Mouse (Mus musculus) limb, embryonic 14.5 days (tissue): ENCODE data around the gene Laptm5. TPM values are rescaled to one million over a fixed set of nuclear protein-coding genes. Genes with fewer than 3 reads are reported as not detected.

Experiments
- ATAC-seq: fragments of 200-750 bp; cut with Nextera tagmentation; 2 replicates; pipeline ENCODE4 v1.8.0; 2017; ENCODE audit warnings: low read depth, moderate number of reproducible peaks, moderate TSS enrichment; ENCODE audit not compliant: low FRiP score
- DNase-seq: peaks from one replicate; pipeline ENCODE4 v3.0.0-alpha.2; 2015; ENCODE audit warnings: low spot score
- H3K27ac ChIP-seq: fragments of 300-500 bp; sonication (generic); replicated peaks from 2 replicates; pipeline ENCODE4 v1.5.1; 2014; ENCODE audit warnings: low read depth, mild to moderate bottlenecking, low read length, moderate library complexity, mixed read lengths
- H3K27me3 ChIP-seq: fragments of 300-500 bp; sonication (generic); 2 replicates; pipeline ENCODE4 v1.6.1; 2014; ENCODE audit warnings: low read length, mixed read lengths; ENCODE audit not compliant: control insufficient read depth, insufficient read depth
- H3K36me3 ChIP-seq: fragments of 300-500 bp; sonication (generic); 2 replicates; pipeline ENCODE4 v1.6.1; 2014; ENCODE audit warnings: mild to moderate bottlenecking, low read length, moderate library complexity, mixed read lengths; ENCODE audit not compliant: control insufficient read depth, insufficient read depth
- H3K4me1 ChIP-seq: fragments of 300-500 bp; sonication (generic); 2 replicates; pipeline ENCODE4 v1.6.1; 2014; ENCODE audit warnings: antibody characterized with exemption, low read length, mixed read lengths; ENCODE audit not compliant: control insufficient read depth, insufficient read depth
- H3K4me2 ChIP-seq: fragments of 300-500 bp; sonication (generic); replicated peaks from 2 replicates; pipeline ENCODE4 v1.6.1; 2014; ENCODE audit warnings: low read depth, mild to moderate bottlenecking, low read length, moderate library complexity; ENCODE audit not compliant: severe bottlenecking
- H3K4me3 ChIP-seq: fragments of 300-500 bp; sonication (generic); replicated peaks from 2 replicates; pipeline ENCODE4 v1.5.1; 2014; ENCODE audit warnings: low read length
- H3K9ac ChIP-seq: fragments of 300-500 bp; sonication (generic); 2 replicates; pipeline ENCODE4 v1.6.1; 2014; ENCODE audit warnings: mild to moderate bottlenecking, low read depth, low read length, moderate library complexity; ENCODE audit not compliant: severe bottlenecking
- H3K9me3 ChIP-seq: fragments of 300-500 bp; sonication (generic); 2 replicates; pipeline ENCODE4 v1.6.1; 2016; ENCODE audit warnings: low read length; ENCODE audit not compliant: control insufficient read depth
- POLR2A ChIP-seq: fragments of 200-500 bp; IDR thresholded peaks from 2 replicates; pipeline ENCODE4 v1.8.0; 2012; ENCODE audit warnings: inconsistent platforms, mild to moderate bottlenecking, moderate library complexity, borderline replicate concordance; ENCODE audit not compliant: insufficient read depth, insufficient read length; ENCODE audit errors: extremely low read depth
- WGBS: fragments of 180-500 bp; shearing (Covaris S2); extraction: QIAGEN DNeasy Blood & Tissue Kit; methylation state at CpG from one replicate; pipeline ENCODE4 v1.1.7; 2014; 5-methylcytosine and 5-hydroxymethylcytosine counted together
- polyA plus RNA-seq, 2 experiments: library from polyadenylated mRNA; depleted of rRNA in 1 of 2; stranded (reverse) in 1 of 2; unstranded in 1 of 2; fragments of >200 nt; fragmentation: Nextera tagmentation in 1 of 2; extraction: Ambion mirVana in 1 of 2; gene quantifications; 2 replicates each; pipeline versions ENCODE4 v1.2.1 to v1.2.3; 2012 to 2014

Gene Laptm5
- polyA plus RNA-seq, 2 experiments = 45.5 to 75.8 TPM

DNA sequence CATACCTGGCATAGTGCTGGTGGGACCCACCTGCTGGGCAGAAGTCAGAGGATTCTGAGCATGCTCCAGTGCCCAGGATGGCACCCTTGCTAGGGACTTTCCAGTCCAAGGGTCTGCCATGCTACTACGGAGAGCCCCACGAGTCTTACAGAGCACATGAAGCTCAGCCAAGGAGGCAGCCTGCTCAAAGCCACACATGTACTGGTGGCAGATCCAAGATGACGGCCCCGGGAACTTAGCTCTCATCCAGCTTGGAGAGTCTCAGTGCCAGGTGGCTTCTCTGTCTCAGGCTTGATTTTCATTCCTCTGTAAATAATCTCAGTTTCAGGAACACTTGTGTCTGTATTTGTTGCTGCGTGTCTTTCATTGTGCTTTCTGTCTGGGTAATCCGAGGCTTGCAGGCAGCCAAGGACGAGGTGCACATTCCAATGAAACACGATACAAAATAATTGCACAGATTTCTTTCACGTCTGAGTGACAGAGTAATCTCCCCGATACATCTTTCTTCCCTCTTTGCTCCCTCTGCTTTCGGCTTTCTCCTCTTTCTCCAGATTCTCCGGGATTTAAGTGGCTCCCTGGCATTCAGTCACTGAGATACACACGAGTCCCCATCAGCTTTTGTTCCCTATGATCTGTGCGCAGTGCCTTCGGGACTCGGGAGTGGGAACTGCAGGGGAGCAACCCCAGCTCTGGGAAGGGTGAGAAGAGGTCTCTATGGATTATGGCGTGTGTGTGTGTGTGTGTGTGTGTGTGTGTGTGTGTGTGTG, 71.7 kb downstream of the Laptm5 start:
- no peak overlapping the region for H3K27ac ChIP-seq
- H3K9ac ChIP-seq = no peak overlapping the region
- no peak for DNase-seq
- no peak overlapping the region for H3K4me2 ChIP-seq
- H3K4me3 ChIP-seq = no peak overlapping the region
- H3K4me1 ChIP-seq = 0 out of 2 replicates have a peak, but pooled peaks cover 2% of the 10 kb centered on the region
- 52% methylated on average over 17 of the region's 17 CpGs for WGBS
- no peak for TF ChIP-seq POLR2A
- no peaks in the 10 kb centered on the region for H3K36me3 ChIP-seq
- H3K9me3 ChIP-seq = no peaks in the 10 kb centered on the region
- no peaks in the 10 kb centered on the region for H3K27me3 ChIP-seq
- no peak for ATAC-seq

Other genes with a start within 250 kb of the Laptm5 start
- 69.5 and 86.3 TPM in 2 replicates for gene Pum1, start 249.8 kb upstream of the Laptm5 start, polyA plus RNA-seq (2012; rRNA removed)
- gene Pum1, start 249.8 kb upstream of the Laptm5 start, polyA plus RNA-seq (2014; fragmentation: Nextera tagmentation; extraction: Ambion mirVana) = 83.8 and 91.1 TPM in 2 replicates
- gene Sdc3, start 120.6 kb upstream of the Laptm5 start, polyA plus RNA-seq (2012; rRNA removed) = 89.5 and 146 TPM in 2 replicates
- gene Sdc3, start 120.6 kb upstream of the Laptm5 start, polyA plus RNA-seq (2014; fragmentation: Nextera tagmentation; extraction: Ambion mirVana) = 35.4 and 41.1 TPM in 2 replicates
- 471 and 564 TPM in 2 replicates for gene Matn1, start 31.3 kb downstream of the Laptm5 start, polyA plus RNA-seq (2012; rRNA removed)
- gene Matn1, start 31.3 kb downstream of the Laptm5 start, polyA plus RNA-seq (2014; fragmentation: Nextera tagmentation; extraction: Ambion mirVana) = 87.5 and 113 TPM in 2 replicates